Mouse (Mus musculus) hindbrain, embryonic 11.5 days (tissue): Measurements from ENCODE around the gene Pomc. TPM values are rescaled to one million over a fixed set of nuclear protein-coding genes. Genes with fewer than 3 reads are reported as not detected.
"Not testable (repeated sequence)": the region's sequence is repeated elsewhere in the genome, so short reads cannot be mapped to it uniquely, and the experiment has no call there.

Experiments used
- ATAC-seq: fragments of 200-750 bp; cut with Nextera tagmentation; 2 replicates; pipeline ENCODE4 v1.8.0; 2017; ENCODE audit warnings: mild to moderate bottlenecking, moderate TSS enrichment, moderate library complexity; ENCODE audit not compliant: low FRiP score
- DNase-seq: peaks from one replicate; pipeline ENCODE4 v3.0.0-alpha.2; 2015; ENCODE audit warnings: low spot score
- H3K27ac ChIP-seq: fragments of 300-500 bp; sonication (generic); 2 replicates; pipeline ENCODE4 v1.5.1; 2014; ENCODE audit warnings: mild to moderate bottlenecking, low read depth, low read length
- H3K27me3 ChIP-seq: fragments of 300-500 bp; sonication (generic); 2 replicates; pipeline ENCODE4 v1.6.1; 2014; ENCODE audit warnings: mild to moderate bottlenecking, low read length, moderate library complexity, mixed read lengths; ENCODE audit not compliant: control insufficient read depth, insufficient read depth
- H3K36me3 ChIP-seq: fragments of 300-500 bp; sonication (generic); 2 replicates; pipeline ENCODE4 v1.6.1; 2014; ENCODE audit warnings: mild to moderate bottlenecking, low read length, moderate library complexity, mixed read lengths; ENCODE audit not compliant: control insufficient read depth, insufficient read depth
- H3K4me1 ChIP-seq: fragments of 300-500 bp; sonication (generic); replicated peaks from 2 replicates; pipeline ENCODE4 v1.6.1; 2014; ENCODE audit warnings: low read length, mixed read lengths; ENCODE audit not compliant: control insufficient read depth, insufficient read depth
- H3K4me2 ChIP-seq: fragments of 300-500 bp; sonication (generic); replicated peaks from 2 replicates; pipeline ENCODE4 v1.6.1; 2014; ENCODE audit warnings: mild to moderate bottlenecking, low read depth, low read length
- H3K4me3 ChIP-seq: fragments of 300-500 bp; sonication (generic); 2 replicates; pipeline ENCODE4 v1.5.1; 2014; ENCODE audit warnings: low read depth, low read length
- H3K9ac ChIP-seq: fragments of 300-500 bp; sonication (generic); 2 replicates; pipeline ENCODE4 v1.6.1; 2014; ENCODE audit warnings: low read depth, low read length
- H3K9me3 ChIP-seq: fragments of 300-500 bp; sonication (generic); 2 replicates; pipeline ENCODE4 v1.6.1; 2016; ENCODE audit warnings: low read length; ENCODE audit not compliant: control insufficient read depth
- WGBS: fragments of 180-500 bp; shearing (Covaris S2); extraction: QIAGEN DNeasy Blood & Tissue Kit; methylation state at CpG from one replicate; pipeline ENCODE4 v1.1.7; 2014; 5-methylcytosine and 5-hydroxymethylcytosine counted together
- polyA plus RNA-seq: library from polyadenylated mRNA; unstranded; fragments of >200 nt; fragmentation: Nextera tagmentation; extraction: Ambion mirVana; gene quantifications from 2 replicates; pipeline ENCODE4 v1.2.1, GENCODE M21; 2014

Pomc gene
- polyA plus RNA-seq, 1 experiment from 2014 or later: 7.1 TPM

GRCm38 (mm10) chr12:3918577-3918976 lies 36.2 kb upstream of the Pomc start:
- DNase-seq (no peak), ATAC-seq (no peak)
- no peak overlapping the region for H3K4me3 ChIP-seq
- no peak overlapping the region for H3K4me2 ChIP-seq
- H3K9me3 ChIP-seq: no peaks in the 10 kb centered on the region
- no peak overlapping the region for H3K27ac ChIP-seq
- 81% methylated on average over 3 of the region's 3 CpGs for WGBS
- no peak overlapping the region for H3K9ac ChIP-seq
- H3K4me1 ChIP-seq: no peaks in the 10 kb centered on the region
- no peaks in the 10 kb centered on the region for H3K36me3 ChIP-seq
- H3K27me3 ChIP-seq: no peaks in the 10 kb centered on the region

DNA sequence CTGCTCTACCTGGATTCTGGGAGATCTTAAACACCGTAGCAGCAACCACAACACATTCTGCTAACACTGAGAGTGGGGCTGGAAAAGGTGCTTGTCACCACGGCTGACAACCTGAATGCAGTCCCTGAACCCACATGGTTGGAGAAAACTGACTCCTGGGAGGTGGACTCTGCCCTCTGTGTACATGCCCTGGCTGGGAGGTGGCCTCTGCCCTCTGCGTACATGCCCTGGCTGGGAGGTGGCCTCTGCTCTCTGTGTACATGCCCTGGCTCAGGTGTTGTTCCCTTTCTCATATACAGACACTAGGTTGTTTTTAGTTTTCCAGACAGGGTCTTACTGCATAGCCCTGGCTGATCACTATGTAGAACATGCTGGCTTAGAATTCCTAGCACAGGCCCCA lies 35.3 kb upstream of the Pomc start:
- H3K4me1 ChIP-seq: no peaks in the 10 kb centered on the region
- H3K4me3 ChIP-seq: no peak overlapping the region
- no peaks in the 10 kb centered on the region for H3K36me3 ChIP-seq
- H3K27ac ChIP-seq: no peak overlapping the region
- H3K4me2 ChIP-seq: no peak overlapping the region
- no peak overlapping the region for H3K9ac ChIP-seq
- H3K27me3 ChIP-seq: no peaks in the 10 kb centered on the region
- no peak for ATAC-seq
- DNase-seq: no peak
- H3K9me3 ChIP-seq: no peaks in the 10 kb centered on the region
- WGBS: 73% methylated on average over 3 of the region's 3 CpGs

- no peaks in the 10 kb centered on the region for H3K27me3 ChIP-seq
- no peak overlapping the region for H3K27ac ChIP-seq
- H3K4me2 ChIP-seq: no peak overlapping the region
- no peaks in the 10 kb centered on the region for H3K36me3 ChIP-seq
- 0% methylated on average over 1 of the region's 1 CpGs for WGBS
- H3K9me3 ChIP-seq: no peaks in the 10 kb centered on the region
- ATAC-seq (no peak), DNase-seq (peak; percentile 81)
- H3K4me3 ChIP-seq: no peak overlapping the region
- no peak overlapping the region for H3K9ac ChIP-seq
- no peaks in the 10 kb centered on the region for H3K4me1 ChIP-seq
Measured at GRCm38 (mm10) chr12:3926127-3926526, 28.6 kb upstream of the Pomc start.

DNA sequence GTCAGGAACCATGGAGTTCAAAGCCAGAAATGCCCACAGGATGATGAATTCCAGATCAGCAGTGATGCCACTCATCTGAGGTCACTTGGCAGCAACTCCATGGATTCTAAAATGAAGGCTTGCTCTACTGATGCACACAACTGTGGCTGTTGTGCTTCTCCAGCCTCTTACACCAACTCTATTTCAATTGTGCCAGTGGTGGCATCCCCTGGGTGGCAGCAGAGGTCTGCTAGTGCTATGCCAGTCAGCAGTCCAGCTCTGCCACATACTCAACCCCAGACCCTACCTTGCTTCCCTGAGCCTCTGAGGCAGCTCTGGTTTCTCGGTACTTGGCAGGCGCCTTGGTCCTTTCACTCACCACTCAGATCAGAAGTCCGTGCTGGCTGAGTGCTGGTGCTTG lies 25.9 kb upstream of the Pomc start:
- Histone ChIP-seq H3K4me2 (no peak overlapping the region), H3K4me1 (no peaks in the 10 kb centered on the region), H3K9ac (no peak overlapping the region), H3K36me3 (no peaks in the 10 kb centered on the region), H3K9me3 (no peaks in the 10 kb centered on the region), H3K4me3 (no peak overlapping the region), H3K27me3 (no peaks in the 10 kb centered on the region), H3K27ac (no peak overlapping the region)
- DNase-seq (no peak), ATAC-seq (no peak)
- 86% methylated on average over 3 of the region's 3 CpGs for WGBS

DNA sequence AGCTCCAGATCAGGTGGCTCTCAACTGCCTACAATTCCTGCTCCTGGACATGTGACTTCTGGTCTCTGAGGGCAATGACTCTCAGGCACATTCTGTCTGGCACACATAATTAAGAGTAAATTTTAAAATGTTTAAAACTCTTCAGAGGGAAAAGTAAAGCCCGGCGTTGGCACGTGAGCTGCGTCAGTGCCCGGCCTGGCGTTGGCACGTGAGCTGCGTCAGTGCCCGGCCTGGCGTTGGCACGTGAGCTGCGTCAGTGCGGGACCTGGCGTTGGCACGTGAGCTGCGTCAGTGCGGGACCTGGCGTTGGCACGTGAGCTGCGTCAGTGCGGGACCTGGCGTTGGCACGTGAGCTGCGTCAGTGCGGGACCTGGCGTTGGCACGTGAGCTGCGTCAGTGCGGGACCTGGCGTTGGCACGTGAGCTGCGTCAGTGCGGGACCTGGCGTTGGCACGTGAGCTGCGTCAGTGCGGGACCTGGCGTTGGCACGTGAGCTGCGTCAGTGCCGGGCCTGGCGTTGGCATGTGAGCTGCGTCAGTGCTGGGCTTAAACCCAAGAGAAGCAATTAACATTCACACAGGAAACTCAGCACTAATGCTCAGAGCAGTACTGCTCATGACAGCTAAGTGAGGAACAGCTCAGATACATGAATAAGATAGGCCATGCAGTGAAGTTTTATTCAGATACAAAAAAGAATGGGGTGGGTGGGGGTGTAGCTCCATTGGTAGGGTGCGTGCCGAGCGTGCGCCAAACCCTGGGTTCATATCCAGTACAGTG lies 24.5 kb upstream of the Pomc start:
- not testable (repeated sequence) for H3K4me3 ChIP-seq

GRCm38 (mm10) chr12:3942026-3942425 lies 12.7 kb upstream of the Pomc start:
- no peak overlapping the region for H3K4me3 ChIP-seq
- peak; percentile 47; the same call in 1 of the 2 replicates for ATAC-seq

More for the DNA sequence above, 24.5 kb upstream of the Pomc start:
- not testable (repeated sequence) for H3K27me3 ChIP-seq, H3K9ac ChIP-seq, ATAC-seq, H3K4me2 ChIP-seq, DNase-seq, H3K27ac ChIP-seq, H3K36me3 ChIP-seq, H3K9me3 ChIP-seq, H3K4me1 ChIP-seq
- 93% methylated on average over 31 of the region's 47 CpGs for WGBS

GRCm38 (mm10) chr12:3944454-3945073 lies 10.2 kb upstream of the Pomc start:
- ATAC-seq (peak; percentile 80), DNase-seq (peak; percentile 40)
- Histone ChIP-seq H3K27me3 (no peaks in the 10 kb centered on the region), H3K9me3 (no peaks in the 10 kb centered on the region), H3K4me1 (no peaks in the 10 kb centered on the region), H3K27ac (no peak overlapping the region), H3K36me3 (no peaks in the 10 kb centered on the region), H3K4me3 (no peak overlapping the region), H3K4me2 (no peak overlapping the region), H3K9ac (no peak overlapping the region)
- WGBS: 52% methylated on average over 4 of the region's 4 CpGs

More at GRCm38 (mm10) chr12:3942026-3942425, 12.7 kb upstream of the Pomc start:
- H3K9me3 ChIP-seq: no peaks in the 10 kb centered on the region
- H3K27ac ChIP-seq: no peak overlapping the region
- H3K4me1 ChIP-seq: no peaks in the 10 kb centered on the region
- H3K9ac ChIP-seq: no peak overlapping the region
- peak; percentile 33 for DNase-seq
- H3K4me2 ChIP-seq: no peak overlapping the region
- no peaks in the 10 kb centered on the region for H3K27me3 ChIP-seq
- no peaks in the 10 kb centered on the region for H3K36me3 ChIP-seq
- WGBS: 16% methylated on average over 11 of the region's 11 CpGs

GRCm38 (mm10) chr12:3947503-3947902 lies 7.2 kb upstream of the Pomc start:
- ATAC-seq: no peak
- 78% methylated on average over 6 of the region's 6 CpGs for WGBS

GRCm38 (mm10) chr12:3955371-3955770 lies 620 bp downstream of the Pomc start:
- no peak overlapping the region for H3K4me3 ChIP-seq
- WGBS: 33% methylated on average over 10 of the region's 10 CpGs
- no peak for ATAC-seq

More at GRCm38 (mm10) chr12:3947503-3947902, 7.2 kb upstream of the Pomc start:
- H3K4me2 ChIP-seq: no peak overlapping the region
- no peaks in the 10 kb centered on the region for H3K9me3 ChIP-seq
- H3K4me1 ChIP-seq: no peaks in the 10 kb centered on the region
- H3K9ac ChIP-seq: no peak overlapping the region
- H3K27ac ChIP-seq: no peak overlapping the region
- no peaks in the 10 kb centered on the region for H3K36me3 ChIP-seq
- no peak for DNase-seq
- no peak overlapping the region for H3K4me3 ChIP-seq
- no peaks in the 10 kb centered on the region for H3K27me3 ChIP-seq

More at GRCm38 (mm10) chr12:3955371-3955770, 620 bp downstream of the Pomc start:
- Histone ChIP-seq H3K27ac (no peak overlapping the region), H3K4me2 (no peak overlapping the region), H3K4me1 (no peaks in the 10 kb centered on the region), H3K9me3 (no peaks in the 10 kb centered on the region), H3K9ac (no peak overlapping the region), H3K36me3 (no peaks in the 10 kb centered on the region), H3K27me3 (peaks cover 16% of the 10 kb centered on the region)
- peak; percentile 66 for DNase-seq
